Mouse (Mus musculus) kidney, adult 8-10 months (tissue): ENCODE measurements at regions not wholly inside any gene's neighbourhood (a gene's known extent, or its start where the extent isn't known, plus 50 kb on each side); places are given as distances from the start of the nearest gene placed in this dataset.
"Not testable (repeated sequence)": the region's sequence is repeated elsewhere in the genome, so short reads cannot be mapped to it uniquely, and the experiment has no call there.

Source experiments
- DNase-seq, 2 experiments: peaks; one replicate each; pipeline ENCODE4 v3.0.0; 2022

- DNase-seq = peak; percentile 15 to 58
These were observed 54.0 kb upstream of the Pax1 start for GRCm38 (mm10) chr2:147307488-147308386.

- no peak for DNase-seq
These were observed 55.0 kb upstream of the Pax1 start for GRCm38 (mm10) chr2:147306728-147307127.

- DNase-seq = peak; percentile 69 to 78
These were observed 56.5 kb upstream of the Pax1 start for GRCm38 (mm10) chr2:147305262-147305661.

GRCm38 (mm10) chr2:147300503-147300902 lies 61.2 kb upstream of the Pax1 start:
- no peak for DNase-seq

- DNase-seq = no peak
These were observed 62.4 kb upstream of the Pax1 start for GRCm38 (mm10) chr2:147299359-147299758.

GRCm38 (mm10) chr2:147298499-147298896 lies 63.2 kb upstream of the Pax1 start:
- no peak for DNase-seq

GRCm38 (mm10) chr2:147297876-147298498 lies 63.7 kb upstream of the Pax1 start:
- DNase-seq = no peak

GRCm38 (mm10) chr2:147294926-147295325 lies 66.8 kb upstream of the Pax1 start:
- not testable (repeated sequence) for DNase-seq

- no peak for DNase-seq
These were observed 68.4 kb upstream of the Pax1 start for GRCm38 (mm10) chr2:147293294-147293688.

GRCm38 (mm10) chr2:147292387-147293293 lies 69.1 kb upstream of the Pax1 start:
- DNase-seq = no peak

- DNase-seq = no peak
These were observed 78.3 kb upstream of the Pax1 start for GRCm38 (mm10) chr2:147283390-147283789.

GRCm38 (mm10) chr2:147277636-147278035 lies 83.6 kb upstream of the Nkx2-2 start:
- DNase-seq = no peak

- no peak for DNase-seq
These were observed 75.1 kb upstream of the Nkx2-2 start for GRCm38 (mm10) chr2:147269171-147269570.

GRCm38 (mm10) chr2:147267901-147268300 lies 73.9 kb upstream of the Nkx2-2 start:
- DNase-seq = no peak

- no peak for DNase-seq
These were observed 73.2 kb upstream of the Nkx2-2 start for GRCm38 (mm10) chr2:147267257-147267656.

GRCm38 (mm10) chr2:147256696-147257095 lies 62.7 kb upstream of the Nkx2-2 start:
- peak; percentile 16 to 52 for DNase-seq

GRCm38 (mm10) chr2:147254944-147255343 lies 60.9 kb upstream of the Nkx2-2 start:
- DNase-seq = no peak

- DNase-seq = no peak
These were observed 60.1 kb upstream of the Nkx2-2 start for GRCm38 (mm10) chr2:147254137-147254536.

- DNase-seq = peak; percentile 39 to 49
These were observed 54.0 kb upstream of the Nkx2-2 start for GRCm38 (mm10) chr2:147247981-147248514.

- DNase-seq = peak; percentile 51 to 60
These were observed 53.2 kb upstream of the Nkx2-2 start for GRCm38 (mm10) chr2:147247238-147247637.

GRCm38 (mm10) chr2:147244406-147244805 lies 50.4 kb upstream of the Nkx2-2 start:
- no peak for DNase-seq
